Mouse (Mus musculus): ENCODE data around the gene Gm10972.
"Not testable (repeated sequence)": the region's sequence is repeated elsewhere in the genome, so short reads cannot be mapped to it uniquely, and the experiment has no call there.

GRCm38 (mm10) chr3:94689195-94689594, 46.3 kb downstream of the Gm10972 start:
- TF ChIP-seq FLI1 (IDR thresholded peaks at IDR 0.05; ENCODE audit: low read length); GATA1 (IDR thresholded peaks at IDR 0.05; ENCODE audit: borderline replicate concordance, low read length): not testable (repeated sequence)

Measured in megakaryocyte, embryonic 14.5 days (primary cell).